Mouse (Mus musculus) thymus, adult 2 months (tissue): ENCODE data around the gene Camk2b. TPM values are rescaled to one million over a fixed set of nuclear protein-coding genes. Genes with fewer than 3 reads are reported as not detected.
"Not testable (repeated sequence)": the region's sequence is repeated elsewhere in the genome, so short reads cannot be mapped to it uniquely, and the experiment has no call there.

Experiments used
- DNase-seq: peaks from one replicate; pipeline ENCODE4 v3.0.0; 2021
- H3K27ac ChIP-seq: fragments of 200-500 bp; 2 replicates; pipeline ENCODE4 v1.5.1; 2012; ENCODE audit warnings: low read length, control low read depth; ENCODE audit not compliant: control insufficient read depth, insufficient read depth
- H3K27me3 ChIP-seq: fragments of 200-500 bp; 2 replicates; pipeline ENCODE4 v1.6.1; 2012; ENCODE audit warnings: mild to moderate bottlenecking, low read length, moderate library complexity, mixed read lengths; ENCODE audit not compliant: control insufficient read depth, insufficient read depth
- H3K36me3 ChIP-seq: fragments of 200-500 bp; 2 replicates; pipeline ENCODE4 v1.6.1; 2012; ENCODE audit warnings: mild to moderate bottlenecking, low read length, moderate library complexity; ENCODE audit not compliant: control insufficient read depth, insufficient read depth
- H3K4me1 ChIP-seq: fragments of 200-500 bp; replicated peaks from 2 replicates; pipeline ENCODE4 v1.6.1; 2012; ENCODE audit warnings: low read length; ENCODE audit not compliant: control insufficient read depth, insufficient read depth
- H3K4me3 ChIP-seq: fragments of 200-500 bp; 2 replicates; pipeline ENCODE4 v1.5.1; 2012; ENCODE audit warnings: mild to moderate bottlenecking, low read length, control low read depth, moderate library complexity; ENCODE audit not compliant: control insufficient read depth, insufficient read depth
- CTCF ChIP-seq: fragments of 200-500 bp; IDR thresholded peaks from 2 replicates; pipeline ENCODE4 v1.5.1; 2012; ENCODE audit warnings: mild to moderate bottlenecking, control low read depth, low read length, moderate library complexity, borderline replicate concordance; ENCODE audit not compliant: control insufficient read depth, poor library complexity, insufficient read depth; ENCODE audit errors: extremely low read depth
- POLR2A ChIP-seq: fragments of 200-500 bp; IDR thresholded peaks from 2 replicates; pipeline ENCODE4 v1.6.1; 2012; ENCODE audit warnings: mild to moderate bottlenecking, low read length, control low read depth, moderate library complexity; ENCODE audit not compliant: control insufficient read depth, poor library complexity, insufficient read depth; ENCODE audit errors: extremely low read depth
- WGBS: fragments of 180-500 bp; shearing (Covaris S2); methylation state at CpG from one replicate; pipeline ENCODE4 v1.1.7; 2018; 5-methylcytosine and 5-hydroxymethylcytosine counted together
- polyA plus RNA-seq: library from polyadenylated mRNA; depleted of rRNA; stranded (reverse); fragments of >200 nt; gene quantifications from 2 replicates; pipeline ENCODE4 v1.2.3, GENCODE M21; 2012

Camk2b gene
- polyA plus RNA-seq, 1 experiment: 6.0 TPM

- Histone ChIP-seq H3K27ac (peak overlapping the region; percentile 84), H3K4me3 (no peak overlapping the region), H3K4me1 (peaks cover 49% of the 10 kb centered on the region), H3K36me3 (no peaks in the 10 kb centered on the region), H3K27me3 (no peaks in the 10 kb centered on the region)
- TF ChIP-seq CTCF (no peak), POLR2A (peak; percentile 19; the same call in 1 of the 2 replicates)
- DNase-seq: peak; percentile 60
- 57% methylated on average over 11 of the region's 11 CpGs for WGBS
Observed at GRCm38 (mm10) chr11:6017484-6018140, 48.5 kb downstream of the Camk2b start.

GRCm38 (mm10) chr11:6016797-6017395 is 49.3 kb downstream of the Camk2b start:
- no peak for DNase-seq
- Histone ChIP-seq H3K36me3 (peaks cover 3% of the 10 kb centered on the region), H3K4me3 (no peak overlapping the region), H3K27me3 (no peaks in the 10 kb centered on the region; the same call in 1 of the 2 replicates), H3K27ac (peak overlapping the region; percentile 66; the same call in 1 of the 2 replicates), H3K4me1 (peaks cover 49% of the 10 kb centered on the region)
- TF ChIP-seq POLR2A: no peak
- no peak for TF ChIP-seq CTCF
- WGBS: 74% methylated on average over 9 of the region's 9 CpGs

GRCm38 (mm10) chr11:6016368-6016767 is 49.8 kb downstream of the Camk2b start:
- H3K4me3 ChIP-seq: no peak overlapping the region
- no peak for TF ChIP-seq CTCF

GRCm38 (mm10) chr11:6015011-6015431 is 51.1 kb downstream of the Camk2b start:
- 97% methylated on average over 6 of the region's 6 CpGs for WGBS
- TF ChIP-seq CTCF: no peak
- no peak for TF ChIP-seq POLR2A

More at GRCm38 (mm10) chr11:6016368-6016767, 49.8 kb downstream of the Camk2b start:
- WGBS: 5% methylated on average over 3 of the region's 3 CpGs
- peak; percentile 60 for DNase-seq
- Histone ChIP-seq H3K4me1 (peaks cover 49% of the 10 kb centered on the region), H3K36me3 (peaks cover 8% of the 10 kb centered on the region), H3K27me3 (no peaks in the 10 kb centered on the region; the same call in 1 of the 2 replicates), H3K27ac (no peak overlapping the region)

GRCm38 (mm10) chr11:6013359-6013758 is 52.8 kb downstream of the Camk2b start:
- 63% methylated on average over 2 of the region's 2 CpGs for WGBS

More at GRCm38 (mm10) chr11:6015011-6015431, 51.1 kb downstream of the Camk2b start:
- DNase-seq: no peak
- H3K27ac ChIP-seq: no peak overlapping the region
- peaks cover 41% of the 10 kb centered on the region for H3K4me1 ChIP-seq
- no peak overlapping the region for H3K4me3 ChIP-seq
- H3K36me3 ChIP-seq: peaks cover 8% of the 10 kb centered on the region
- no peaks in the 10 kb centered on the region; the same call in 1 of the 2 replicates for H3K27me3 ChIP-seq

GRCm38 (mm10) chr11:6011879-6012278 is 54.3 kb downstream of the Camk2b start:
- Histone ChIP-seq H3K4me3 (no peak overlapping the region), H3K36me3 (peaks cover 12% of the 10 kb centered on the region), H3K27ac (no peak overlapping the region), H3K4me1 (peaks cover 20% of the 10 kb centered on the region), H3K27me3 (no peaks in the 10 kb centered on the region; the same call in 1 of the 2 replicates)
- no peak for DNase-seq
- 88% methylated on average over 3 of the region's 3 CpGs for WGBS
- TF ChIP-seq POLR2A: no peak

More at GRCm38 (mm10) chr11:6013359-6013758, 52.8 kb downstream of the Camk2b start:
- TF ChIP-seq CTCF (no peak), POLR2A (no peak)
- Histone ChIP-seq H3K4me3 (no peak overlapping the region), H3K36me3 (peaks cover 12% of the 10 kb centered on the region), H3K27ac (no peak overlapping the region), H3K27me3 (no peaks in the 10 kb centered on the region; the same call in 1 of the 2 replicates), H3K4me1 (peaks cover 33% of the 10 kb centered on the region)
- peak; percentile 57 for DNase-seq

- not testable (repeated sequence) for H3K27ac ChIP-seq, H3K4me3 ChIP-seq
Observed at GRCm38 (mm10) chr11:6010751-6011482, 55.2 kb downstream of the Camk2b start.

GRCm38 (mm10) chr11:6007779-6008128 is 58.4 kb downstream of the Camk2b start:
- Histone ChIP-seq H3K27ac (peak overlapping the region; percentile 16; the same call in 1 of the 2 replicates), H3K4me1 (peaks cover 32% of the 10 kb centered on the region), H3K4me3 (peak overlapping the region; percentile 95), H3K36me3 (peaks cover 12% of the 10 kb centered on the region)
- not testable (repeated sequence) for DNase-seq, H3K27me3 ChIP-seq
- 6% methylated on average over 12 of the region's 13 CpGs for WGBS

More at GRCm38 (mm10) chr11:6010751-6011482, 55.2 kb downstream of the Camk2b start:
- 95% methylated on average over 3 of the region's 18 CpGs for WGBS
- not testable (repeated sequence) for DNase-seq, H3K27me3 ChIP-seq
- Histone ChIP-seq H3K4me1 (peaks cover 12% of the 10 kb centered on the region), H3K36me3 (peaks cover 12% of the 10 kb centered on the region)
